Mouse (Mus musculus) activated CD4-positive, CD25-positive, alpha-beta regulatory T cell, adult 9 weeks (primary cell): ENCODE data around the gene Plekhh1. TPM values are rescaled to one million over a fixed set of nuclear protein-coding genes. Genes with fewer than 3 reads are reported as not detected.

Source experiments
- polyA plus RNA-seq: library from polyadenylated mRNA; unstranded; fragments of 100-300 nt; shearing (Covaris generic); gene quantifications from one replicate; pipeline ENCODE4 v1.2.1, GENCODE M21; 2017

The Plekhh1 gene
- 0.13 TPM for polyA plus RNA-seq

GRCm38 (mm10) chr12:79028911-79029861, at the start of gene Plekhh1:
Gene Plekhh1, plus strand, starts transcription at chr12:79029163.

GRCm38 (mm10) chr12:79007126-79007753, 21.7 kb upstream of the Plekhh1 start, which contains the start of gene Tmem229b:
Gene Tmem229b, minus strand, starts transcription at chr12:79007627.

GRCm38 (mm10) chr12:79089182-79089812, 60.3 kb downstream of the Plekhh1 start, which contains the start of gene Pigh:
Gene Pigh, minus strand, starts transcription at chr12:79089651.

GRCm38 (mm10) chr12:79130299-79131177, 101.6 kb downstream of the Plekhh1 start, which contains the start of gene Arg2:
Gene Arg2, plus strand, starts transcription at chr12:79130777.

Other genes with a start within 250 kb of the Plekhh1 start
- gene Atp6v1d, start 167.5 kb upstream of the Plekhh1 start, polyA plus RNA-seq, result 240 TPM
- gene Eif2s1, start 167.3 kb upstream of the Plekhh1 start, polyA plus RNA-seq, result 230 TPM
- gene Plek2, start 122.2 kb upstream of the Plekhh1 start, polyA plus RNA-seq, result 0.40 TPM
- 70.0 TPM for gene Tmem229b, start 21.5 kb upstream of the Plekhh1 start, polyA plus RNA-seq
- 24.9 TPM for gene Pigh, start 60.5 kb downstream of the Plekhh1 start, polyA plus RNA-seq
- 0.39 TPM for gene Arg2, start 101.6 kb downstream of the Plekhh1 start, polyA plus RNA-seq
- 126 TPM for gene Vti1b, start 143.5 kb downstream of the Plekhh1 start, polyA plus RNA-seq
- 26.6 TPM for gene Rdh11, start 163.1 kb downstream of the Plekhh1 start, polyA plus RNA-seq
- 16.6 TPM for gene Rdh12, start 179.8 kb downstream of the Plekhh1 start, polyA plus RNA-seq